Mouse (Mus musculus) brain, embryonic 14.5 days (tissue): Measurements from ENCODE around the gene Stk33.
"Not testable (repeated sequence)": the region's sequence is repeated elsewhere in the genome, so short reads cannot be mapped to it uniquely, and the experiment has no call there.

ENCODE experiments used
- CTCF ChIP-seq: fragments of 200-500 bp; IDR thresholded peaks from 2 replicates; pipeline ENCODE4 v1.5.1; 2012; ENCODE audit warnings: inconsistent platforms, mild to moderate bottlenecking, moderate library complexity, borderline replicate concordance; ENCODE audit not compliant: insufficient read depth, insufficient read length; ENCODE audit errors: extremely low read depth
- POLR2A ChIP-seq: fragments of 200-500 bp; IDR thresholded peaks from 2 replicates; pipeline ENCODE4 v1.6.1; 2012; ENCODE audit warnings: mild to moderate bottlenecking, inconsistent platforms, borderline replicate concordance; ENCODE audit not compliant: poor library complexity, insufficient read depth, insufficient read length, severe bottlenecking; ENCODE audit errors: extremely low read depth

DNA sequence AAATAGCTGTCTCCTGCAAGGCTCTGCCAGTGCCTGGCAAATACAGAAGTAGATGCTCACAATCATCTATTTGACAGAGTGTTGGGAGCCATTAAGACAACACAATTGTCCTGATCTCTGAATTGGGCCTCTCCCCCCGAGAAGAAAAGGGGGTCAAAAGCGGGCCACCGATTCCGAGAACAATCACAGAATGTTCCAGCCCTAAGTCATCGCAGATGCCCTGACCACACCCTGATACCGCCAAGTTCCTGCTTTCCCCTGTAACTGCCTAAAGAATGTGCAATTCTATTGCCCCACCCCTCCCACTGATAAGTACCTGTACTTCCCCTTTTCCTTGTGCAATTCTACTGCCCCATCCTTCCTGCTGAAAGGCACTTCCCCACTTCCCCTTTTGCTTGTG lies 65.3 kb downstream of the Stk33 start:
- TF ChIP-seq POLR2A, CTCF: not testable (repeated sequence)
